Mouse (Mus musculus): ENCODE data around the gene Gm21860. TPM values are rescaled to one million over a fixed set of nuclear protein-coding genes. Genes with fewer than 3 reads are reported as not detected.
"Not testable (repeated sequence)": the region's sequence is repeated elsewhere in the genome, so short reads cannot be mapped to it uniquely, and the experiment has no call there.

Gm21860 gene
- total RNA-seq, 2 experiments from 2014 or later: not detected

GRCm38 (mm10) chrY:90733656-90734333 lies 20.8 kb downstream of the Gm21860 start:
- DNase-seq (ENCODE audit: low spot score): not testable (repeated sequence)

DNA sequence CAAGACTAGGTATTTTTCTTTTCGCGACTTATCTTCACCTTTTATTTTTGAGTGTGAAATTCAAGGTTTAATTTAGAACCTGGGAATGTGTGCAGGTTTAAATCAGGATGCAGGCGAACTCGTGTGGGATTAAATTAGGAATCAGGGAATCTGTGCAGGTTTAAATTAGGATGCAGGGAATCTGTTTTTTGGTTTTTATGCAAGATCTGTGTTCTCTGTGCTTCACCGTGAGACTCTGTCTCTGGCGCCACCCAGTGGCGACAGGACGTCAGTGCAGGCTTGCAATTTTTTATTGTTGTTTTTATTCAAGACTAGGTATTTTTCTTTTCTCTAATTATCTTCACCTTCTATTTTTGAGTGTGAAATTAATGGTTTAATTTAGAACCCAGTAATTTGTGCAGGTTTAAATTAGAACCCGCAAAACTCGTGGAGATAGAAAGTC lies 22.5 kb downstream of the Gm21860 start:
- not testable (repeated sequence) for DNase-seq (ENCODE audit: low spot score)

DNA sequence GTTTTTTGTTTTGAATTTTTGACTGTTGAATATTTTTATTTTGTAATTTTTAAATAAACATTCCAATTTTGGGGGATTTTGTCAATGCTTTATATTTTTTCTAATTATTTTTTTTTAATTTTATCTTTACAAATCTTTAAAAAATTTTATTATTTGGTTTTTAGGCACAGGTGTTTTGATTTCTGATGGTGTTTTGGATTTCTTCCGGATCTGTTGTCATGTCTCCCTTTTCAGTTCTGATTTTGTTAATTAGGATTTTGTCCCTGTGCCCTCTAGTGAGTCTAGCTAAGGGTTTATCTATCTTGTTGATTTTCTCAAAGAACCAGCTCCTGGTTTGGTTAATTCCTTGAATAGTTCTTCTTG lies 23.0 kb downstream of the Gm21860 start:
- DNase-seq (ENCODE audit: low spot score): not testable (repeated sequence)

DNA sequence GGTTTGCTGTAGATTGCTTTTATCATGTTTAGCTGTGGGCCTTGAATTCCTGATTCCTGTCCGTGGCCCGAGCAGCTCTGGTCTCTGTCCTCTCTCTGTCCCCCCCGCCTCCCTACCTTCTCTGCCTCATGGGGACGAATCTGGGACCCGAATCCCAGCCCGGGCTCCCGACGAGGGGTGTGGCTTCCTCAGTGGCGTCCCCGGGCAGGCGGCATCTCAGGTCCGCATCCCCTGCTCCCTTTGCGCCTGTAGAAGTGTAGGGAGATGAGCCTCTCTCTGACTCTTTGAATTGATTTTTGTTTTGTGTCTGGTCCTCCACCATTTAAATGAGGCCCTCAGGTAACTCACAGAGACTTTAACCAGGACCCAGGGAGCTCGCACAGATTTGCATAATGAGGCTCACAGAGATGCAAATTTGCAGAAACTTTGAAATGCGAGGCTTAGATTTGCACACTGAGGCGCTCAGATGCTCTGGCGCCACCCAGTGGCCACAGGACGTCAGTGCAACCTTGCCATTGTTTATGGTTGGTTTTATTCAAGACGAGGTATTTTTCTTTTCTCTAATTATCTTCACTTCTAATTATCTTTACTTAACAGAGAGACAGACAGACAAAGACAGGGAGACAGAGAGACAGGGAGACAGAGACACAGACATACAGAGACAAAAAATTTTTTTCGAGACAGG lies 23.6 kb downstream of the Gm21860 start:
- not testable (repeated sequence) for DNase-seq (ENCODE audit: low spot score)

GRCm38 (mm10) chrY:90729816-90730303 lies 24.8 kb downstream of the Gm21860 start:
- not testable (repeated sequence) for DNase-seq (ENCODE audit: low spot score)

DNA sequence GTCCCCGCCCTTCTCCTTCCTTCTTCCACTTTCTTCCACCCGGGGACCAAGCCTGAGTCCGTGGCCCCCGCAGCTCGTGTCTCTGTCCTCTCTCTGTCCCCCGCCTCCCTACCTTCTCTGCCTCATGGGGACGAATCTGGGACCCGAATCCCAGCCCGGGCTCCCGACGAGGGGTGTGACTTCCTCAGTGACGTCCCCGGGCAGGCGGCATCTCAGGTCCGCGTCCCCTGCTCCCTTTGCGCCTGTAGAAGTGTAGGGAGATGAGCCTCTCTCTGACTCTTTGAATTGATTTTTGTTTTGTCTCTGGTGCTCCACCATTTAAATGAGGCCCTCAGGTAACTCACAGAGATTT lies 25.7 kb downstream of the Gm21860 start:
- not testable (repeated sequence) for DNase-seq (ENCODE audit: low spot score)

- not testable (repeated sequence) for DNase-seq (ENCODE audit: low spot score)
Observed at GRCm38 (mm10) chrY:90728251-90728904, 26.2 kb downstream of the Gm21860 start.

GRCm38 (mm10) chrY:90727121-90727908 lies 27.3 kb downstream of the Gm21860 start:
- not testable (repeated sequence) for DNase-seq (ENCODE audit: low spot score)

GRCm38 (mm10) chrY:90725701-90726451 lies 28.7 kb downstream of the Gm21860 start:
- DNase-seq (ENCODE audit: low spot score): not testable (repeated sequence)

GRCm38 (mm10) chrY:90725166-90725565 lies 29.5 kb downstream of the Gm21860 start:
- not testable (repeated sequence) for DNase-seq (ENCODE audit: low spot score)

- not testable (repeated sequence) for DNase-seq (ENCODE audit: low spot score)
Observed at GRCm38 (mm10) chrY:90724014-90724709, 30.5 kb downstream of the Gm21860 start.

DNA sequence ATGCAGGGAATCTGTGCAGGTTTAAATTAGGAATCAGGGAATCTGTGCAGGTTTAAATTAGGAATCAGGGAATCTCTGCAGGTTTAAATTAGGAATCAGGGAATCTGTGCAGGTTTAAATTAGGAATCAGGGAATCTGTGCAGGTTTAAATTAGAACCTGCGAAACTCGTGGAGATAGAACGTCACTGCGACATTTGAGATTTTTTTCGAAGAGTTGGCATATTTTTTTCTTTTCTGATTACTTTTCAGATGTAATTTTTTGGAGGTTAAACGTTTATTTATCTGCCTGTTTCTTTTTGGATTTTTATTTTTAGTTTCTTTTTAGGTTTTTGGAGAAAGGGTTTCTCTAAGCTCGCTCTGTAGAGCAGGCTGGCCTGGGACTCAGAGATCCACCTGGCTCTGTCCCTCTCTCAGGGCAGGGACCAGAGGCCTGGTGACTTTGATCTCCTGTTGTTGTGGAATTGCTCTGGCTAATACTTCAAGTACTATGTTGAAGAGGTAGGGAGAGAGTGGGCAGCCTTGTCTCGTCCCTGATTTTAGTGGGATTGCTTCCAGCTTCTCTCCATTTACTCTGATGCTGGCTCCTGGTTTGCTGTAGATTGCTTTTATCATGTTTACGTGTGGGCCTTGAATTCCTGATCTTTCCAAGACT lies 31.2 kb downstream of the Gm21860 start:
- DNase-seq (ENCODE audit: low spot score): not testable (repeated sequence)

- DNase-seq (ENCODE audit: low spot score): not testable (repeated sequence)
Observed at GRCm38 (mm10) chrY:90720505-90720904, 34.1 kb downstream of the Gm21860 start.

- not testable (repeated sequence) for DNase-seq (ENCODE audit: low spot score)
Observed at GRCm38 (mm10) chrY:90719403-90720232, 35.0 kb downstream of the Gm21860 start.

- DNase-seq (ENCODE audit: low spot score): not testable (repeated sequence)
Observed at GRCm38 (mm10) chrY:90718583-90719402, 35.8 kb downstream of the Gm21860 start.

DNA sequence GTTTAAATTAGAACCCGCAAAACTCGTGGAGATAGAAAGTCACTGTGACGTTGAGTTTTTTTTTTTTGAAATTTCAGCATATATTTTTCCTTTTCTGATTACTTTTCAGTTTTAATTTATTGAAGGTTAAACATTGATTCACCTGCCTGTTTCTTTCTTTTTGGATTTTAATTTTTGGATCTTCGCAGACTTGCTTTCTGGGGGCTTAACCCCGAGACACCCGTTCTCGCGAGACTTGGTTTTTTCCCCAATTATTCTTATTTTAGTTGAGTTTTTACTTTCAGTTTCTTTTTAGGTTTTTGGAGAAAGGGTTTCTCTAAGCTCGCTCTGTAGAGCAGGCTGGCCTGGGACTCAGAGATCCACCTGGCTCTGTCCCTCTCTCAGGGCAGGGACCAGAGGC lies 36.6 kb downstream of the Gm21860 start:
- not testable (repeated sequence) for DNase-seq (ENCODE audit: low spot score)

GRCm38 (mm10) chrY:90717496-90717895 lies 37.1 kb downstream of the Gm21860 start:
- DNase-seq (ENCODE audit: low spot score): not testable (repeated sequence)

Measured in gastrocnemius, adult 18-20 months (tissue).